Mouse (Mus musculus) MEL (cell line): ENCODE measurements at regions not wholly inside any gene's neighbourhood (a gene's known extent, or its start where the extent isn't known, plus 50 kb on each side); places are given as distances from the start of the nearest gene placed in this dataset.

Experiments
- CTCF ChIP-seq, 3 experiments: IDR thresholded peaks in 2 of 3; conservative IDR thresholded peaks in 1 of 3; 2 replicates each; pipeline ENCODE4 v1.5.1; 2011 to 2012; ENCODE audit warnings: low read length in 3 of 3, low read depth in 2 of 3, mild to moderate bottlenecking in 2 of 3, improper control_type of control experiment in 1 of 3, inconsistent platforms in 1 of 3, mixed read lengths in 1 of 3, moderate library complexity in 1 of 3; ENCODE audit not compliant: control insufficient read depth in 1 of 3, insufficient read depth in 1 of 3, poor library complexity in 1 of 3, severe bottlenecking in 1 of 3
- MXI1 ChIP-seq: IDR thresholded peaks from 2 replicates; pipeline ENCODE4 v1.6.1; 2011; ENCODE audit warnings: mild to moderate bottlenecking, low read depth, low read length, improper control_type of control experiment
- POLR2A ChIP-seq, 2 experiments: IDR thresholded peaks; 2 replicates each; pipeline ENCODE4 v1.6.1; 2011 to 2012; ENCODE audit warnings: low read length in 2 of 2, mild to moderate bottlenecking in 2 of 2, control low read depth in 1 of 2, improper control_type of control experiment in 1 of 2, low read depth in 1 of 2, moderate library complexity in 1 of 2; ENCODE audit not compliant: control insufficient read depth in 1 of 2, insufficient read depth in 1 of 2, poor library complexity in 1 of 2

DNA sequence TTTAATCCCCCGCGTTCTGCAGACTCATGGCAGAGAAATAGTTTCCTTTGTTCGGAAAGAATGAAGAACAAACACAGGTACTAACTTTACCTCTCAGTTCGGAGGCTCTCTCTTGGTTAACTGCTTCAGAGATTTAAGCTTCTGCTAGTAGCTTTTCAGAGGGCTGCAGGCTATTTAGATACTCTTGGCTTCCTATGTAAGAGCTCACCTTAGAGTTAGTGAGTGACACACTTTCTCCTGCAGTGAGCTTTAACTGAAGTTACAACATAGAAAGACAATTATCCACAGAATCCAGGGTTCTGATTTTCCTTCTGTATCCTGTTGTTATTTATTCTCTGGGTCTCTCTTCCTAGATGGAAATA, 169.2 kb downstream of the Foxa2 start:
- TF ChIP-seq MXI1 (no peak), CTCF (IDR thresholded peaks at IDR 0.05 in 2 of 3, conservative IDR thresholded peaks at IDR 0.05 in 1 of 3; ENCODE audit: control insufficient read depth in 1 of 3, insufficient read depth in 1 of 3, low read depth in 2 of 3, low read length in 3 of 3, poor library complexity in 1 of 3, severe bottlenecking in 1 of 3) (no peak), POLR2A (IDR thresholded peaks at IDR 0.05; ENCODE audit: control insufficient read depth in 1 of 2, insufficient read depth in 1 of 2, low read depth in 1 of 2, low read length in 2 of 2, poor library complexity in 1 of 2) (no peak)
